9 mouse cellular contexts compared by ENCODE assay signal in the genomic region with DNA sequence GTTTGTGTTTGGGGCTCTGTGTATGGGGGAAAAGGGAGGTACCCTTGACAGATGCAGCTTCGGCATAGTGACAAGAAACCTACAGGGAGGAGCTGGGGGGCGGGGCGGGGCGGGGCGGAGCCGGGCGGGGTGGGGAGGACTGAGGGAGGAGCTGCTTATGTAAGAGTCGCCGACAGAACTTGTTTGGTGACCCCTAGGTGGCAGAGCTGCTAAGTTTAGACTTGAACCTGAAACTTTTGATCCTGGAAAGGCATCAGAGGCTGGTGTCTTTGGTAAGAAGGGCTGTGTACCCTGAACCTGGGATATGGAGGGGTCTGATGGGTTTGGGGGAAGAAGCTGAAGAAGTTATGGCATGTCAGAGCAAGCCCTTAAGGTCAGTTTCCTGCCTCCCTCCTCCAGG. TPM values are rescaled to one million over a fixed set of nuclear protein-coding genes. Genes with fewer than 3 reads are reported as not detected.
DNase-seq lines count a peak whose midpoint lies in the region; ATAC-seq and TF ChIP-seq lines count a peak whose summit lies in the region.
"Had no signal": no experiment of that assay in that cellular context is flagged by ENCODE, and none has a peak within 500 bp of the region (broad histone marks: within the 10 kb centered on the region; RNA-seq: fewer than 3 reads in every experiment).

No protein-coding gene starts in this region.

- H3K9me3 ChIP-seq in heart, embryonic 13.5 days: peaks cover 7% of the 10 kb centered on the region; the same call in 1 of the 2 replicates
- no peaks in the 10 kb centered on the region for H3K9me3 ChIP-seq in limb, embryonic 12.5 days
- H3K9me3 ChIP-seq: hindbrain, embryonic 15.5 days had no signal

- no peak overlapping the region for H3K27ac ChIP-seq in heart, embryonic 13.5 days (replicated peaks)
- no peak overlapping the region for H3K27ac ChIP-seq in limb, embryonic 12.5 days
- H3K27ac ChIP-seq in cerebellum, adult 2 months (ENCODE audit: insufficient read depth, low read length): no peak overlapping the region
- H3K27ac ChIP-seq: hindbrain, embryonic 15.5 days had no signal

- H3K4me3 ChIP-seq in heart, embryonic 13.5 days: no peak overlapping the region
- H3K4me3 ChIP-seq in limb, embryonic 12.5 days (replicated peaks): no peak overlapping the region
- H3K4me3 ChIP-seq in cerebellum, adult 2 months (replicated peaks; ENCODE audit: insufficient read depth, low read depth, low read length): no peak overlapping the region
- H3K4me3 ChIP-seq: hindbrain, embryonic 15.5 days had no signal

- no peak for TF ChIP-seq POLR2A in cerebellum, adult 2 months (IDR thresholded peaks at IDR 0.05; ENCODE audit: borderline replicate concordance, insufficient read depth, low read length)

- peak overlapping the region; percentile 13; the same call in 1 of the 2 replicates for H3K4me2 ChIP-seq in heart, embryonic 13.5 days
- no peak overlapping the region for H3K4me2 ChIP-seq in limb, embryonic 12.5 days
- H3K4me2 ChIP-seq: hindbrain, embryonic 15.5 days had no signal

- 2% methylated on average over 9 of the region's 9 CpGs for WGBS in heart, embryonic 13.5 days
- WGBS in limb, embryonic 12.5 days: under 1% methylated on average over 9 of the region's 9 CpGs
- WGBS in cerebellum, adult 2 months: 5% methylated on average over 9 of the region's 9 CpGs

- peaks cover 12% of the 10 kb centered on the region for H3K4me1 ChIP-seq in heart, embryonic 13.5 days
- 0 out of 2 replicates have a peak, but pooled peaks cover 2% of the 10 kb centered on the region for H3K4me1 ChIP-seq in limb, embryonic 12.5 days (replicated peaks)
- H3K4me1 ChIP-seq in cerebellum, adult 2 months (ENCODE audit: control insufficient read depth, insufficient read depth, low read length): peaks cover 4% of the 10 kb centered on the region; the same call in 1 of the 2 replicates

- ATAC-seq in heart, embryonic 13.5 days (ENCODE audit: extremely low read depth, insufficient number of reproducible peaks, low FRiP score, low TSS enrichment): no peak; the same call in 1 of the 2 replicates
- ATAC-seq in limb, embryonic 12.5 days (ENCODE audit: insufficient number of reproducible peaks, insufficient read depth, low FRiP score, low TSS enrichment, low read depth): no peak; the same call in 1 of the 2 replicates

- no peak for TF ChIP-seq CTCF in cerebellum, adult 2 months (IDR thresholded peaks at IDR 0.05; ENCODE audit: borderline replicate concordance, insufficient read depth, low read depth, low read length)

- no peak overlapping the region for H3K9ac ChIP-seq in heart, embryonic 13.5 days
- 0 out of 2 replicates have a peak overlapping the region, but pooled peaks have one; percentile 27 for H3K9ac ChIP-seq in limb, embryonic 12.5 days (replicated peaks)
- H3K9ac ChIP-seq: hindbrain, embryonic 15.5 days had no signal

- DNase-seq in adrenal gland, postnatal 10 days: peak; percentile 50
- DNase-seq in adrenal gland, adult 18-20 months (ENCODE audit: low spot score in 2 of 2): no peak
- DNase-seq in Muller cell, postnatal 12 days (ENCODE audit: inconsistent ontology term): peak; percentile 26
- peak; percentile 87 for DNase-seq in skeletal muscle tissue, adult 2 months (ENCODE audit: low read depth, low spot score)
- no peak for DNase-seq in right cerebral cortex, postnatal 36 days (ENCODE audit: low spot score in 2 of 2)
- no peak for DNase-seq in cerebellum, adult 2 months

- no peaks in the 10 kb centered on the region for H3K27me3 ChIP-seq in heart, embryonic 13.5 days (replicated peaks)
- no peaks in the 10 kb centered on the region for H3K27me3 ChIP-seq in limb, embryonic 12.5 days
- H3K27me3 ChIP-seq in cerebellum, adult 2 months (ENCODE audit: control insufficient read depth, insufficient read depth, low read length): no peaks in the 10 kb centered on the region
- H3K27me3 ChIP-seq: hindbrain, embryonic 15.5 days had no signal

- no peaks in the 10 kb centered on the region for H3K36me3 ChIP-seq in heart, embryonic 13.5 days
- H3K36me3 ChIP-seq in limb, embryonic 12.5 days: no peaks in the 10 kb centered on the region
- H3K36me3 ChIP-seq: hindbrain, embryonic 15.5 days had no signal

RNA-seq across cellular contexts. Expression of gene Vdac1, which starts 9.7 kb away (rescaled TPM):
- total RNA-seq in adrenal gland, postnatal 10 days (2021): 100 to 1,000 TPM; 330 to 403 TPM
- 100 to 1,000 TPM; 374 to 415 TPM for total RNA-seq in adrenal gland, adult 18-20 months (2021)
- polyA plus RNA-seq in heart, embryonic 13.5 days (2015; fragmentation: Nextera tagmentation; extraction: Ambion mirVana): 414 and 452 TPM in 2 replicates
- 203 and 227 TPM in 2 replicates for polyA plus RNA-seq in limb, embryonic 12.5 days (2016; fragmentation: Nextera tagmentation; extraction: Ambion mirVana)
- polyA plus RNA-seq in cerebellum, adult 2 months (2012; rRNA removed): 364 and 394 TPM in 2 replicates

RNA-seq across cellular contexts. Expression of gene 9530068E07Rik, which starts 45.3 kb away (rescaled TPM):
- 100 to 1,000 TPM; 137 to 139 TPM for total RNA-seq in adrenal gland, postnatal 10 days (2021)
- 100 to 1,000 TPM; 124 to 164 TPM for total RNA-seq in adrenal gland, adult 18-20 months (2021)
- 193 and 201 TPM in 2 replicates for polyA plus RNA-seq in heart, embryonic 13.5 days (2015; fragmentation: Nextera tagmentation; extraction: Ambion mirVana)
- polyA plus RNA-seq in limb, embryonic 12.5 days (2016; fragmentation: Nextera tagmentation; extraction: Ambion mirVana): 161 and 173 TPM in 2 replicates
- polyA plus RNA-seq in cerebellum, adult 2 months (2012; rRNA removed): 88.1 and 88.6 TPM in 2 replicates

Comparison
In these comparisons a context has a peak if more than half of its experiments do, and no peak if none do; other contexts are left out.
1. DNase-seq: peak in adrenal gland, postnatal 10 days (single experiment), Muller cell, postnatal 12 days (single experiment) and skeletal muscle tissue, adult 2 months (single experiment); none in adrenal gland, adult 18-20 months (0 of 2), right cerebral cortex, postnatal 36 days (0 of 2) and cerebellum, adult 2 months (0 of 2).